27 mouse cellular contexts compared by ENCODE assay signal in genomic region chr14:49719678-49720077, GRCm38 (mm10).
"Had no signal": no experiment of that assay in that cellular context is flagged by ENCODE, and none has a peak within 500 bp of the region (broad histone marks: within the 10 kb centered on the region; RNA-seq: fewer than 3 reads in every experiment).

No protein-coding gene starts in this region.

- H3K27ac ChIP-seq: heart, embryonic 13.5 days; heart, embryonic 15.5 days; hindbrain, embryonic 13.5 days; hindbrain, embryonic 15.5 days; hindbrain, postnatal 0 days; layer of hippocampus, adult 2 months; left cerebral cortex, adult 2 months; limb, embryonic 10.5 days; limb, embryonic 12.5 days; liver, embryonic 13.5 days; liver, embryonic 15.5 days had no signal

- H3K27me3 ChIP-seq: heart, embryonic 13.5 days; heart, embryonic 15.5 days; hindbrain, embryonic 13.5 days; hindbrain, embryonic 15.5 days; limb, embryonic 12.5 days; liver, embryonic 13.5 days; liver, embryonic 15.5 days had no signal

- H3K4me3 ChIP-seq: heart, embryonic 13.5 days; heart, embryonic 15.5 days; hindbrain, embryonic 13.5 days; hindbrain, embryonic 15.5 days; layer of hippocampus, adult 2 months; left cerebral cortex, adult 2 months; limb, embryonic 10.5 days; limb, embryonic 12.5 days; liver, embryonic 13.5 days; liver, embryonic 15.5 days had no signal

- H3K36me3 ChIP-seq: heart, embryonic 13.5 days; heart, embryonic 15.5 days; hindbrain, embryonic 13.5 days; hindbrain, embryonic 15.5 days; limb, embryonic 10.5 days; limb, embryonic 12.5 days; liver, embryonic 13.5 days; liver, embryonic 15.5 days had no signal

- DNase-seq: gastrocnemius, postnatal 14 days; gastrocnemius, postnatal 36 days; heart, adult 18-20 months; heart, postnatal 14 days; heart, postnatal 36 days; kidney, adult 11 months; kidney, adult 2 months; kidney, adult 9 months; kidney, postnatal 10 days; kidney, postnatal 25 days; kidney, postnatal 4 days; liver; liver, embryonic 13.5 days; liver, postnatal 0 days had no signal

- H3K4me1 ChIP-seq: hindbrain, embryonic 13.5 days; hindbrain, embryonic 15.5 days; limb, embryonic 10.5 days; limb, embryonic 12.5 days; liver, embryonic 13.5 days; liver, embryonic 15.5 days had no signal

- H3K9ac ChIP-seq: heart, embryonic 13.5 days; heart, embryonic 15.5 days; hindbrain, embryonic 13.5 days; hindbrain, embryonic 15.5 days; limb, embryonic 12.5 days; liver, embryonic 13.5 days; liver, embryonic 15.5 days; liver, postnatal 0 days had no signal

- H3K4me2 ChIP-seq: heart, embryonic 11.5 days; heart, embryonic 13.5 days; heart, embryonic 15.5 days; hindbrain, embryonic 13.5 days; hindbrain, embryonic 15.5 days; limb, embryonic 12.5 days; liver, embryonic 11.5 days; liver, embryonic 13.5 days; liver, embryonic 15.5 days had no signal

- ATAC-seq: hindbrain, postnatal 0 days; intestine, embryonic 16.5 days; liver, postnatal 0 days had no signal

- H3K9me3 ChIP-seq: heart, embryonic 13.5 days; heart, embryonic 15.5 days; hindbrain, embryonic 13.5 days; hindbrain, embryonic 15.5 days; limb, embryonic 10.5 days; limb, embryonic 12.5 days; liver, embryonic 13.5 days; liver, embryonic 15.5 days had no signal
